Mouse (Mus musculus): ENCODE data around the gene Mest. TPM values are rescaled to one million over a fixed set of nuclear protein-coding genes. Genes with fewer than 3 reads are reported as not detected.

Mest gene
- total and polyA plus RNA-seq, 2 experiments from 2014 or later, result 146 to 212 TPM

DNA sequence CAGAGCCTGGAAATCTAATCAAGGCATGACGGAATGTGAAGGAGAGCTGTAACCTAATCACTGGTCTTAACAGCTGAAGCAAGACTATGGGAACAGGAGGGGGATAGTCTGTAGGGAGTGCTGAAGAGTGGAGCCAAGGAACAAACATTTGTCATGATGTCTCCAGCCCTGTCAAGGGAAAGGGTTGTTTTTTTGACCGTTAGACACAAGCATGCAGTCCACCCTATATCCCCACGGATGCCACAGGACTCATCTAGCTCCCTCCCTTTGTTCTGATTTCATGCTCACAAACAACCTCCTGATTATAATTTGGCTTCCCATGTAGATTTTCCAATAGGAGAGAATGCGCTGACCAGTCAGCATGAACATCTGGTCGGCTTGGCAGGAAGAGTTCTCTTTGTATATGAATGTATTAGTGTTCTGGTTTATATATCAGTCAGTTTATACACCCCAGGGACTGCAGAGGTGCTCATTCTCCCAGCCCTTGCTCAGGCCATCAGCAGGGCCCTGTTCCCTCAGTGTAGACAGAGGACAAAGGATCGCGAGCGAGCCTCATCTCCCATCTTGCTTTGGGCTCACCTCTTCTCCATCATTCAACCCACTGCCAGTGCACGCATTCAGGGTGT, 19.3 kb upstream of the Mest start:
- H3K27me3 ChIP-seq (ENCODE audit: insufficient read depth, low read length), result no peaks in the 10 kb centered on the region
- no peaks in the 10 kb centered on the region for H3K4me1 ChIP-seq (ENCODE audit: insufficient read depth)
- no peak overlapping the region for H3K4me2 ChIP-seq (ENCODE audit: low read depth)
- no peaks in the 10 kb centered on the region for H3K9me3 ChIP-seq (ENCODE audit: low read length)
- no peak for DNase-seq
- H3K9ac ChIP-seq, result no peak overlapping the region
- WGBS, result 91% methylated on average over 9 of the region's 9 CpGs
- no peak overlapping the region for H3K4me3 ChIP-seq (ENCODE audit: low read depth, low read length)
- no peak for ATAC-seq
- H3K36me3 ChIP-seq (ENCODE audit: insufficient read depth), result no peaks in the 10 kb centered on the region
- TF ChIP-seq CTCF (IDR thresholded peaks at IDR 0.05; ENCODE audit: low read depth), result no peak
- H3K27ac ChIP-seq (ENCODE audit: low read depth, low read length), result no peak overlapping the region

DNA sequence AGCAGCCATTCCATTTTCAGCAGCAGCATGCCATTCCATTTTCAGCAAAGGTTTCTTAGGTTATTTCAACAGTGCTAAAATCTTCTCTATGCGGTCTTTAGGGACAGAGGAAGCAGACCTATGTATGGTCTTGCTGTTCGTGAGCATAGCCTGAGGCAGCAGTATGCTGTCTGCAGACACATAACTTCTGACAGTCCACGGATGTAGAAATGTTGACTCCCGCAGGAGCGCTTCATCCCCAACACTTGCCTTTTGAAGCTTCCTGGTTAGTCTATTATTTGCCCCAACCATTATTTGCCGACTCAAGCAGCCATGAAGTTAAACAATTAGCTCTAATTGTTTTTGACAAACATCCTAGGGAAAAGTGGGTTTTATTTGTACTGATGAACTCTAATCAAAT, 14.2 kb upstream of the Mest start:
- DNase-seq, result no peak
- Histone ChIP-seq H3K9ac (no peak overlapping the region), H3K27ac (ENCODE audit: low read depth, low read length) (no peak overlapping the region), H3K4me2 (ENCODE audit: low read depth) (no peak overlapping the region), H3K36me3 (ENCODE audit: insufficient read depth) (no peaks in the 10 kb centered on the region), H3K4me1 (ENCODE audit: insufficient read depth) (no peaks in the 10 kb centered on the region), H3K27me3 (ENCODE audit: insufficient read depth, low read length) (no peaks in the 10 kb centered on the region), H3K4me3 (ENCODE audit: low read depth, low read length) (no peak overlapping the region), H3K9me3 (ENCODE audit: low read length) (no peaks in the 10 kb centered on the region)
- WGBS, result 23% methylated on average over 6 of the region's 6 CpGs
- no peak for ATAC-seq
- no peak for TF ChIP-seq CTCF (IDR thresholded peaks at IDR 0.05; ENCODE audit: low read depth)

DNA sequence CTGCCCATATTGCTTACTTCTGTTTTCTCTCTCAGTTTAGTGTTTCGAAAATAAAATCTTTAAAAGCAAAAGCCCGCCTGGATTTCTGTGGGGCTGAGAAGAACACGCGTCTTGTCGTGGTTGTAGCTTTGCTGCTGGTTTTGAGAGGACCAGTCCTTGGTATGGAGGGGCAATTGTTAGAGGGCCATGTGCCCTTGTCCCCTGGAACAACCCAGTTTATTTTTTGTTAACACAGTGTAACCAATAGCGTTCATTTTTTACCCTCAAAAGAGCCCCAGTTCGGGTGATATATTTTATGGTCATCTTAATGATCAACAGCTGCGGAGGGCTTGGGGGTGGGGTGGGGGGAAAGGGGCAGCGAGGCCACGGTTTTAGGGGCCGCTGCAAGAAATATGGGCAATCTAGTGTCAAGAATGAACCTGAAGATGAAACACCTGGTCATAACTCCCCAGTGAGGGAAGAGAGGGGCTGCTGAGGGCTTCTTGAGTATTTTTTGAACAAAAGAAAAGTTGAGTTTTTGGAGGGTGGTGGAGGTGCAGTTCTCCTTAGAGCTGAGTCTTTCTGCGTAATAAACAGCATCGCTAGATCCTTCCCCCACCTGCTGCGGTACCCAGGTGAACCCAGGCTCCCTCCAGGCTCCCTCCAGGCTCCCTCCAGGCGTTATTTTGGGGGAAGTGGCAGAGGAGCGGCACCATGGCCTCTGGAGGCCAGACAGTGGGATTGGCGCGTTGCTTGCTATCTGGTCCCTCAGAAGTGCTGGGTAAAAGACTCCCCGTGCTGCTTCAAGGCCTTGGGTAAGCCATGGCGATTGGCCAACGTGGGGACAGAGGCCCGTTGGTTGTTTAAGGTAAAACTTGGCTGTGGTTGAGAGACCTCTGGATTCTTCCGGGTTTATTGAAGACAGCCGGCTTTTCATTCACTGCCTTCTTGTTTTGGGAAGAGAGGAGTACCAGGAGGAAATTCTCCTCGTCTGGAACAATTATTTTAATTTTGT, 12.7 kb upstream of the Mest start:
- 70% methylated on average over 25 of the region's 25 CpGs for WGBS
- H3K27ac ChIP-seq (ENCODE audit: low read depth, low read length), result no peak overlapping the region

DNA sequence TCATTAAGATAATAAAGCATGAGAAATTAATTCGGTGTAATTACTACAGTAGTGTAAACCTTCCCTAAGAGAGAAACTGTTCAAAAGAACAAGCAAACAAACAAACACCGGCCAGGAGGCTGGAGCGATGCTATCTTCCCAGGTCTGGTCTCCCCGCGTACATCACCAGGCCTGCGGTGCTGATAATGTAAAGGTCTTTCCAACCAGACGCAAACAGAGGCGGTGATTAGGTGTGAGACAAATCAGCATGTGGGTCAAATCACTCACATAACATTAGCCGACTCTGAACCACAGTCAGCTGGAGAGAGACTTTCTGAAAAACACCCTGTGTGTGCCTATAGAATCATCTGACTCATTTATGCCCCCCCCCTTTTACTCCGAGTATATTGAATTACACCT, 12.0 kb upstream of the Mest start:
- TF ChIP-seq CTCF (IDR thresholded peaks at IDR 0.05; ENCODE audit: low read depth), result no peak
- H3K27me3 ChIP-seq (ENCODE audit: insufficient read depth, low read length), result no peaks in the 10 kb centered on the region
- DNase-seq, result no peak
- H3K9ac ChIP-seq, result no peak overlapping the region
- H3K36me3 ChIP-seq (ENCODE audit: insufficient read depth), result no peaks in the 10 kb centered on the region
- no peaks in the 10 kb centered on the region for H3K9me3 ChIP-seq (ENCODE audit: low read length)
- H3K4me3 ChIP-seq (ENCODE audit: low read depth, low read length), result no peak overlapping the region
- no peak overlapping the region for H3K27ac ChIP-seq (ENCODE audit: low read depth, low read length)
- no peak for ATAC-seq
- 69% methylated on average over 10 of the region's 10 CpGs for WGBS
- H3K4me2 ChIP-seq (ENCODE audit: low read depth), result no peak overlapping the region
- H3K4me1 ChIP-seq (ENCODE audit: insufficient read depth), result no peaks in the 10 kb centered on the region

More for the DNA sequence above, 12.7 kb upstream of the Mest start:
- Histone ChIP-seq H3K4me2 (ENCODE audit: low read depth) (no peak overlapping the region), H3K27me3 (ENCODE audit: insufficient read depth, low read length) (no peaks in the 10 kb centered on the region), H3K4me1 (ENCODE audit: insufficient read depth) (no peaks in the 10 kb centered on the region), H3K4me3 (ENCODE audit: low read depth, low read length) (no peak overlapping the region), H3K9ac (no peak overlapping the region), H3K9me3 (ENCODE audit: low read length) (no peaks in the 10 kb centered on the region), H3K36me3 (ENCODE audit: insufficient read depth) (no peaks in the 10 kb centered on the region)
- ATAC-seq, result no peak
- no peak for DNase-seq
- TF ChIP-seq CTCF (IDR thresholded peaks at IDR 0.05; ENCODE audit: low read depth), result no peak

DNA sequence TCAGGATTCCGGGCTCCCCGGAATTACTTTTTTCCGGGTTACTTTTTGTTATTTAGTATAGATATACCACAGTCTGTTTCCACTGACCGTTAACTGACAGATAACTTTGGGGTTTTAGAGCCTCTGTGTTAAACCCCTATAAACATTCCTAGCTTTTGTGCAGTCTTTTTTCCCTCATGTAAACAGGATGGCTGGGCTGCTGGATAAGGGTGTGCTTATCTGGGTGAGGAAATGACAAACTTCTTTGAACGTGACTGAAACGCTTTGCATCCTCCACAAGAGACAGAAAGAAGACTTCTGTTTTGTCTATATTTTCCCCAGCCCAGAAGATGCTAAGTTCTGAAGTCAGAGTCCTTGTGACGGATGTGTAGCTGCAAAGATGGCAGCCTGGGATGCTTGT, 10.9 kb upstream of the Mest start:
- Histone ChIP-seq H3K9me3 (ENCODE audit: low read length) (no peaks in the 10 kb centered on the region), H3K36me3 (ENCODE audit: insufficient read depth) (no peaks in the 10 kb centered on the region), H3K27ac (ENCODE audit: low read depth, low read length) (no peak overlapping the region), H3K4me3 (ENCODE audit: low read depth, low read length) (no peak overlapping the region), H3K4me2 (ENCODE audit: low read depth) (no peak overlapping the region), H3K9ac (no peak overlapping the region), H3K4me1 (ENCODE audit: insufficient read depth) (peaks cover 6% of the 10 kb centered on the region), H3K27me3 (ENCODE audit: insufficient read depth, low read length) (no peaks in the 10 kb centered on the region)
- 66% methylated on average over 7 of the region's 7 CpGs for WGBS
- no peak for DNase-seq
- no peak for ATAC-seq
- no peak for TF ChIP-seq CTCF (IDR thresholded peaks at IDR 0.05; ENCODE audit: low read depth)

DNA sequence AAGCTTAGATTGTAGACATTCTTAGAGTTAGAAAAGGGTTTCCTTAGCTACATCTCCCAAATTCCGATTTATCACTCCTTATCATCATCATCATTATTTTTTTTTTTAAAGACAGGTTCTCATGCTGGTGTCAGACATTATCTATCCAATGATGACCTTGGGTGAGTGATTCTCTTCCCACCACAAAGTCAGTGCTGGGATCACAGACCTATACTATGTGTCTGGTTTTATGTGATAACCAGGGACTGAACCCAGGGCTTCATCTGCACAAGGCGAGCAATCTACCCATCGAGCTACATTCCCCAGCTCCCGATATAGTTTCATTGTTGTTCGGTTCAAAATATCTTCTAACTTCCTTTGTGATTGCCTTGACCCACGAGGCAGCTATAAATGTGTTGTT, 9.9 kb upstream of the Mest start:
- no peak for DNase-seq
- H3K4me2 ChIP-seq (ENCODE audit: low read depth), result no peak overlapping the region
- no peak overlapping the region for H3K9ac ChIP-seq
- H3K4me3 ChIP-seq (ENCODE audit: low read depth, low read length), result no peak overlapping the region
- no peaks in the 10 kb centered on the region for H3K9me3 ChIP-seq (ENCODE audit: low read length)
- no peak for TF ChIP-seq CTCF (IDR thresholded peaks at IDR 0.05; ENCODE audit: low read depth)
- no peak overlapping the region for H3K27ac ChIP-seq (ENCODE audit: low read depth, low read length)
- ATAC-seq, result no peak
- H3K27me3 ChIP-seq (ENCODE audit: insufficient read depth, low read length), result no peaks in the 10 kb centered on the region
- H3K4me1 ChIP-seq (ENCODE audit: insufficient read depth), result peaks cover 6% of the 10 kb centered on the region
- 92% methylated on average over 6 of the region's 6 CpGs for WGBS
- no peaks in the 10 kb centered on the region for H3K36me3 ChIP-seq (ENCODE audit: insufficient read depth)

DNA sequence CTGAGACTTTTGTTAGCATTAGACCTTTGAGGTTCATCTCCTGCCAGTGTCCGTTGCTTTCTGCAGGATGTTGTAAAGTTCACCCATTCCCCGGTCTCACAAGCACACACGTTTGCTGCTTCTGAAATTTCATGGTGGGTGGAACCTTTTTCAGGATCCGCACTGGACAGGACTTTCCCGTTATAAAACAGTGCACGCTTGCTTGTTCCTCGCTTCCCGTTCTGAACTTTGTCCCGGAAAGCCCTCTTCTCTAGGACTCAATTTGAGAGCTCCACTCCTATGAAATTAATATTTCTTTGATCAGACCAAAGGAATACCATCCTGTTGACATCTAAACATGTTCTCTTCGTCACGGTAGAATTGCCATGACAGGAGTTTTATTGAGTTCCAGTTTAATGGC, 9.5 kb upstream of the Mest start:
- H3K27me3 ChIP-seq (ENCODE audit: insufficient read depth, low read length), result no peaks in the 10 kb centered on the region
- no peak for TF ChIP-seq CTCF (IDR thresholded peaks at IDR 0.05; ENCODE audit: low read depth)
- ATAC-seq, result no peak
- 91% methylated on average over 11 of the region's 11 CpGs for WGBS
- peaks cover 6% of the 10 kb centered on the region for H3K4me1 ChIP-seq (ENCODE audit: insufficient read depth)
- H3K27ac ChIP-seq (ENCODE audit: low read depth, low read length), result no peak overlapping the region
- no peak for DNase-seq
- H3K9me3 ChIP-seq (ENCODE audit: low read length), result no peaks in the 10 kb centered on the region
- H3K36me3 ChIP-seq (ENCODE audit: insufficient read depth), result no peaks in the 10 kb centered on the region
- no peak overlapping the region for H3K4me3 ChIP-seq (ENCODE audit: low read depth, low read length)
- H3K9ac ChIP-seq, result no peak overlapping the region
- no peak overlapping the region for H3K4me2 ChIP-seq (ENCODE audit: low read depth)
